Mouse (Mus musculus) sigmoid colon, adult 10 weeks (tissue): ENCODE measurements around the gene Klk1. TPM values are rescaled to one million over a fixed set of nuclear protein-coding genes. Genes with fewer than 3 reads are reported as not detected.

ENCODE experiments used
- polyA plus RNA-seq: library from polyadenylated mRNA; stranded (reverse); fragments of 350-450 nt; fragmentation: Illumina TruSeq; extraction: RNeasy Lipid Tissue Mini Kit (QIAGEN cat#74804); gene quantifications from one replicate; pipeline ENCODE4 v1.2.3, GENCODE M21; 2014; ENCODE audit warnings: low read depth, low replicate concordance

Gene Klk1
- 428 TPM for polyA plus RNA-seq

GRCm38 (mm10) chr7:44225076-44225475, at the start of gene Klk1:
Gene Klk1, plus strand, starts transcription at chr7:44225360.

DNA sequence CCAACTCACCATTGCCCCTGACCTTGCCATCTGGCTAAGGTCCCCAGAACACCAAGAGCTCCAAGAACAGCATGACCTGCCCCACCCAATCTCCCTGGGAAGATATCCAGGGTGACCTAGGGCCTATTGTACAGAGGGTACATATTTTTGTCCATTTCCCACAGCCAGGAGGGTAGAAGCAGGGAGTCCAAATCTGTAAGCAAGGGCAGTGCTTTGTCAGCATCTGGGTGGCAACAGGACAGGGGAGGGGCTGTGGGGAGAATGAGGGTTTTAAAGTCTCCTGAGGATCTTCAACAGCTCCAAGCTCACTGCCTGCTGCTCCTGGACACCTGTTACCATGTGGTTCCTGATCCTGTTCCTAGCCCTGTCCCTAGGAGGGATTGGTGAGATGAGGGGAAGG, 37.2 kb upstream of the Klk1 start, which contains the start of gene Klk1b24:
Gene Klk1b24, plus strand, starts transcription at position 301 of the 400 bp plus-strand sequence.

DNA sequence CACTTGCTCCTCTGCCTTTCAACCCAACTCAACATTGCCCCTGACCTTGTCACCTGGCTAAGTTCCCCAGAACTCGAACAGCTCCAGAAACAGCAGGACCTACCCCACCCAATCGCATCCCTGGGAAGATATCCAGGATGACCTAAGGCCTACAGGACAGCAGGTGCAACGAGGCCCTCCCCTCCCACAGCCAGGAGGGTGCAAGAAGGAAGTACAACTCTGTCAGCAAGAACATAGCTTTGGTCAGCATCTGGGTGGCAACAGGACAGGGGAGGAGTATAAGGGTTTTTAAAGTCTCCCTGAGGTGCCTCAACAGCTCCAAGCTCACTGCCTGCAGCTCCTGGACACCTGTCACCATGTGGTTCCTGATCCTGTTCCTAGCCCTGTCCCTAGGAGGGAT, 27.3 kb upstream of the Klk1 start, which contains the start of gene Klk1b3:
Gene Klk1b3, plus strand, starts transcription at position 301 of the 400 bp plus-strand sequence.

DNA sequence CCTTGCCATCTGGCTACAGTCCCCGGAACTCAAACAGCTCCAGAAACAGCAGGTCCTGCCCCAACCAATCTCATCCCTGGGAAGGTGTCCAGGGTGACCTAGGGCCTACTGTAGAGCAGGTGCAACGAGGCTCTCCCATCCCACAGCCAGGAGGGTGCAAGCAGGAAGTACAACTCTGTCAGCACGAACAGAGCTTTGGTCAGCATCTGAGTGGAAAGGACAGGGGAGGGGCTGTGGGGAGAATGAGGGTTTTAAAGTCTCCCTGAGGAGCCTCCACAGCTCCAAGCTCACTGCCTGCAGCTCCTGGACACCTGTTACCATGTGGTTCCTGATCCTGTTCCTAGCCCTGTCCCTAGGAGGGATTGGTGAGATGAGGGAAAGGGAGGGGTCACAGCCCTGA, 18.0 kb upstream of the Klk1 start, which contains the start of gene Klk1b4:
Gene Klk1b4, plus strand, starts transcription at position 301 of the 400 bp plus-strand sequence.

DNA sequence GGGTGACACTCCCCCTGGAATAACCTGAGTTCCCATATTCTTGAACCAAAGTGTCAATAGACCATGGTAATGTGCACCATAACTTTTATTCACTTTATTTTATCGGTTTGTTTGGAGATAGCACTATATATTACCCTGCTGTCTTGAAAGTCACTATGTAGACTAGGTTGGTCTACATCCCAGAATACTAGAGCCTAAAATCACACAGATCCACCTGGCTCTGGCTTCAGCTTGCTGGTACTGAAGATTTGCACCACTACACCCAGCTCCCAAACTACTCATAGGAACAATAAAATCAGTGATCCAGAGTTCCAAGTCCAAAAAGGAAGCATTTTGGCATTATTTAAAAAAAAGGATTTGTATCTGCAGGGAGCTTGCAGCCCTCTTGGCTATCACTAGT, 9.5 kb upstream of the Klk1 start, which contains the start of gene Klk1b5:
Gene Klk1b5, plus strand, starts transcription at position 301 of the 400 bp plus-strand sequence.

GRCm38 (mm10) chr7:44235909-44236308, 10.7 kb downstream of the Klk1 start, which contains the start of gene Gm36864:
Gene Gm36864, plus strand, starts transcription at chr7:44236177.

GRCm38 (mm10) chr7:44246055-44246983, 21.2 kb downstream of the Klk1 start, which contains the start of the genes 1700028J19Rik and 2410002F23Rik:
Gene 1700028J19Rik, minus strand, starts transcription at chr7:44246695.
Gene 2410002F23Rik, plus strand, starts transcription at chr7:44246722.

GRCm38 (mm10) chr7:44257278-44257677, 32.1 kb downstream of the Klk1 start, which contains the start of gene Acp4:
Gene Acp4, minus strand, starts transcription at chr7:44257378.

DNA sequence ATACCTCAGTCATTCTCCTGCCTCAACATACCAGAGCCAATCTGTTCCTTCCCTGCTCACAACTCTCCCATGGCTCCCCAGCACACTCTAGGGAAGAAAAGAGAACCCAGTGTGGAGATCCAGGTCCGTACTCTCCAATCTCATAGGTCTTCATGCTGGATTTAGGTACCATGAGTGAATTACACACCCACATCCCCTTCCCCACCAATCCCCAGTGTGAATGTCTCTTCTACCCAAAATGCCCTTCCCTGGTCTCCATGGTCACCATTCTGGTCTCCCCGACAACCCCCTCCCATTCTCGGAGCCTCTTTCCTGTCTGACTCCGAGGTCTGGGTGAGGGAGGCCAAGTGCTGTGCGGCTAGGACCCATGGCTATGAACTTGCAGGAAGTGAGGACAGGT, 36.0 kb downstream of the Klk1 start, which contains the start of gene Gm15517:
Gene Gm15517, plus strand, starts transcription at position 301 of the 400 bp plus-strand sequence.

Other genes starting within 250 kb of the Klk1 start
- not detected for gene Klk1b9, start 249.3 kb upstream of the Klk1 start, polyA plus RNA-seq
- not detected for gene Klk1b11, start 229.5 kb upstream of the Klk1 start, polyA plus RNA-seq
- not detected for gene Klk1b26, start 213.2 kb upstream of the Klk1 start, polyA plus RNA-seq
- gene Klk1b27, start 173.1 kb upstream of the Klk1 start, polyA plus RNA-seq: not detected
- gene Klk1b21, start 123.0 kb upstream of the Klk1 start, polyA plus RNA-seq: not detected
- gene Klk1b22, start 112.7 kb upstream of the Klk1 start, polyA plus RNA-seq: not detected
- not detected for gene Klk1b16, start 88.6 kb upstream of the Klk1 start, polyA plus RNA-seq
- gene Klk1b24, start 37.1 kb upstream of the Klk1 start, polyA plus RNA-seq: not detected
- not detected for gene Klk1b3, start 27.2 kb upstream of the Klk1 start, polyA plus RNA-seq
- not detected for gene Klk1b4, start 17.9 kb upstream of the Klk1 start, polyA plus RNA-seq
- gene Klk1b5, start 9.4 kb upstream of the Klk1 start, polyA plus RNA-seq: not detected
- not detected for gene Gm36864, start 10.8 kb downstream of the Klk1 start, polyA plus RNA-seq
- gene 1700028J19Rik, start 21.3 kb downstream of the Klk1 start, polyA plus RNA-seq: 0.47 TPM
- gene 2410002F23Rik, start 21.4 kb downstream of the Klk1 start, polyA plus RNA-seq: 65.7 TPM
- not detected for gene Acp4, start 32.0 kb downstream of the Klk1 start, polyA plus RNA-seq
- not detected for gene Gm15517, start 36.1 kb downstream of the Klk1 start, polyA plus RNA-seq
- 1.2 TPM for gene Clec11a, start 81.5 kb downstream of the Klk1 start, polyA plus RNA-seq
- gene Shank1, start 84.9 kb downstream of the Klk1 start, polyA plus RNA-seq: 0.28 TPM
- not detected for gene Syt3, start 158.7 kb downstream of the Klk1 start, polyA plus RNA-seq
- gene 1700008O03Rik, start 160.5 kb downstream of the Klk1 start, polyA plus RNA-seq: not detected
- gene Lrrc4b, start 203.7 kb downstream of the Klk1 start, polyA plus RNA-seq: not detected
- not detected for gene Aspdh, start 240.0 kb downstream of the Klk1 start, polyA plus RNA-seq
- gene Josd2, start 242.6 kb downstream of the Klk1 start, polyA plus RNA-seq: 1.6 TPM